Mouse (Mus musculus) embryonic facial prominence, embryonic 14.5 days (tissue): ENCODE data around the gene Ascc1. TPM values are rescaled to one million over a fixed set of nuclear protein-coding genes. Genes with fewer than 3 reads are reported as not detected.

Source experiments
- ATAC-seq: fragments of 200-750 bp; cut with Nextera tagmentation; 2 replicates; pipeline ENCODE4 v1.8.0; 2017; ENCODE audit warnings: low read depth, moderate number of reproducible peaks, moderate TSS enrichment
- DNase-seq: peaks from one replicate; pipeline ENCODE4 v3.0.0-alpha.2; 2015; ENCODE audit warnings: low spot score
- H3K27ac ChIP-seq: fragments of 300-500 bp; sonication (generic); replicated peaks from 2 replicates; pipeline ENCODE4 v1.5.1; 2014; ENCODE audit warnings: low read depth, mild to moderate bottlenecking, low read length, moderate library complexity
- H3K27me3 ChIP-seq: fragments of 300-500 bp; sonication (generic); replicated peaks from 2 replicates; pipeline ENCODE4 v1.6.1; 2014; ENCODE audit warnings: low read length; ENCODE audit not compliant: control insufficient read depth, insufficient read depth
- H3K36me3 ChIP-seq: fragments of 300-500 bp; sonication (generic); 2 replicates; pipeline ENCODE4 v1.6.1; 2014; ENCODE audit warnings: low read length, mixed read lengths; ENCODE audit not compliant: control insufficient read depth, insufficient read depth
- H3K4me1 ChIP-seq: fragments of 300-500 bp; sonication (generic); 2 replicates; pipeline ENCODE4 v1.6.1; 2014; ENCODE audit warnings: antibody characterized with exemption, low read length; ENCODE audit not compliant: control insufficient read depth, insufficient read depth
- H3K4me2 ChIP-seq: fragments of 300-500 bp; sonication (generic); 2 replicates; pipeline ENCODE4 v1.6.1; 2014; ENCODE audit warnings: low read depth, mild to moderate bottlenecking, low read length, moderate library complexity, mixed read lengths
- H3K4me3 ChIP-seq: fragments of 300-500 bp; sonication (generic); 2 replicates; pipeline ENCODE4 v1.5.1; 2014; ENCODE audit warnings: low read depth, mild to moderate bottlenecking, low read length
- H3K9ac ChIP-seq: fragments of 300-500 bp; sonication (generic); 2 replicates; pipeline ENCODE4 v1.6.1; 2014; ENCODE audit warnings: low read depth, mild to moderate bottlenecking, low read length, moderate library complexity, mixed read lengths
- H3K9me3 ChIP-seq: fragments of 300-500 bp; sonication (generic); 2 replicates; pipeline ENCODE4 v1.6.1; 2016; ENCODE audit warnings: low read length; ENCODE audit not compliant: control insufficient read depth
- WGBS: fragments of 180-500 bp; shearing (Covaris S2); extraction: QIAGEN DNeasy Blood & Tissue Kit; methylation state at CpG from one replicate; pipeline ENCODE4 v1.1.7; 2014; 5-methylcytosine and 5-hydroxymethylcytosine counted together
- polyA plus RNA-seq: library from polyadenylated mRNA; unstranded; fragments of >200 nt; fragmentation: Nextera tagmentation; extraction: Ambion mirVana; gene quantifications from 2 replicates; pipeline ENCODE4 v1.2.1, GENCODE M21; 2014

Ascc1 gene
- polyA plus RNA-seq, 1 experiment from 2014 or later = 36.5 TPM

- Histone ChIP-seq H3K27ac (no peak overlapping the region), H3K4me1 (no peaks in the 10 kb centered on the region), H3K9ac (no peak overlapping the region), H3K4me3 (no peak overlapping the region), H3K4me2 (no peak overlapping the region), H3K27me3 (no peaks in the 10 kb centered on the region), H3K9me3 (no peaks in the 10 kb centered on the region), H3K36me3 (peaks cover 48% of the 10 kb centered on the region)
- DNase-seq (no peak), ATAC-seq (no peak)
- 91% methylated on average over 6 of the region's 6 CpGs for WGBS
Observed at GRCm38 (mm10) chr10:60016223-60016622, 13.6 kb downstream of the Ascc1 start.

- ATAC-seq = no peak
- no peak overlapping the region for H3K27ac ChIP-seq
- WGBS = 72% methylated on average over 2 of the region's 2 CpGs
- H3K4me2 ChIP-seq = no peak overlapping the region
- H3K4me1 ChIP-seq = no peaks in the 10 kb centered on the region
- no peaks in the 10 kb centered on the region for H3K27me3 ChIP-seq
- H3K4me3 ChIP-seq = no peak overlapping the region
- H3K9me3 ChIP-seq = no peaks in the 10 kb centered on the region
- DNase-seq = no peak
- H3K9ac ChIP-seq = no peak overlapping the region
- H3K36me3 ChIP-seq = peaks cover 41% of the 10 kb centered on the region
Observed at GRCm38 (mm10) chr10:60019299-60019698, 16.7 kb downstream of the Ascc1 start.

GRCm38 (mm10) chr10:60023751-60024150 lies 21.1 kb downstream of the Ascc1 start:
- Histone ChIP-seq H3K27me3 (no peaks in the 10 kb centered on the region), H3K9me3 (no peaks in the 10 kb centered on the region), H3K4me2 (no peak overlapping the region), H3K36me3 (peaks cover 20% of the 10 kb centered on the region), H3K4me1 (0 out of 2 replicates have a peak, but pooled peaks cover under 1% of the 10 kb centered on the region), H3K4me3 (no peak overlapping the region), H3K9ac (no peak overlapping the region), H3K27ac (no peak overlapping the region)
- ATAC-seq = no peak
- DNase-seq = no peak
- WGBS = 86% methylated on average over 1 of the region's 1 CpGs

GRCm38 (mm10) chr10:60026759-60027395 lies 24.3 kb downstream of the Ascc1 start:
- Histone ChIP-seq H3K9me3 (no peaks in the 10 kb centered on the region), H3K4me1 (0 out of 2 replicates have a peak, but pooled peaks cover 4% of the 10 kb centered on the region), H3K4me3 (no peak overlapping the region), H3K36me3 (peaks cover 9% of the 10 kb centered on the region; the same call in 1 of the 2 replicates), H3K27ac (no peak overlapping the region; the same call in 1 of the 2 replicates), H3K9ac (no peak overlapping the region), H3K27me3 (no peaks in the 10 kb centered on the region), H3K4me2 (no peak overlapping the region)
- 46% methylated on average over 13 of the region's 13 CpGs for WGBS
- DNase-seq (peak; percentile 59), ATAC-seq (peak; percentile 74)

GRCm38 (mm10) chr10:60027619-60028084 lies 25.0 kb downstream of the Ascc1 start:
- 0 out of 2 replicates have a peak, but pooled peaks cover 4% of the 10 kb centered on the region for H3K4me1 ChIP-seq
- DNase-seq (peak; percentile 45), ATAC-seq (peak; percentile 20; the same call in 1 of the 2 replicates)
- H3K27me3 ChIP-seq = no peaks in the 10 kb centered on the region
- H3K36me3 ChIP-seq = 0 out of 2 replicates have a peak, but pooled peaks cover 3% of the 10 kb centered on the region
- no peak overlapping the region; the same call in 1 of the 2 replicates for H3K27ac ChIP-seq
- H3K4me2 ChIP-seq = no peak overlapping the region
- H3K4me3 ChIP-seq = no peak overlapping the region
- WGBS = 47% methylated on average over 2 of the region's 2 CpGs
- no peak overlapping the region for H3K9ac ChIP-seq
- no peaks in the 10 kb centered on the region for H3K9me3 ChIP-seq

- Histone ChIP-seq H3K4me2 (no peak overlapping the region), H3K9me3 (no peaks in the 10 kb centered on the region), H3K27ac (peak overlapping the region; percentile 28; the same call in 1 of the 2 replicates), H3K27me3 (no peaks in the 10 kb centered on the region), H3K36me3 (no peaks in the 10 kb centered on the region), H3K4me3 (no peak overlapping the region), H3K9ac (no peak overlapping the region), H3K4me1 (0 out of 2 replicates have a peak, but pooled peaks cover 4% of the 10 kb centered on the region)
- ATAC-seq (no peak), DNase-seq (no peak)
- WGBS = 74% methylated on average over 7 of the region's 7 CpGs
Observed at GRCm38 (mm10) chr10:60028181-60028580, 25.6 kb downstream of the Ascc1 start.

- H3K4me2 ChIP-seq = no peak overlapping the region
- no peak for ATAC-seq
- peak; percentile 51 for DNase-seq
- H3K9ac ChIP-seq = no peak overlapping the region
- no peaks in the 10 kb centered on the region for H3K9me3 ChIP-seq
- 53% methylated on average over 7 of the region's 7 CpGs for WGBS
- no peaks in the 10 kb centered on the region for H3K27me3 ChIP-seq
- no peak overlapping the region for H3K27ac ChIP-seq
- H3K36me3 ChIP-seq = no peaks in the 10 kb centered on the region
- 0 out of 2 replicates have a peak, but pooled peaks cover 4% of the 10 kb centered on the region for H3K4me1 ChIP-seq
- no peak overlapping the region for H3K4me3 ChIP-seq
Observed at GRCm38 (mm10) chr10:60028979-60029378, 26.4 kb downstream of the Ascc1 start.

GRCm38 (mm10) chr10:60029387-60029786 lies 26.8 kb downstream of the Ascc1 start:
- Histone ChIP-seq H3K27me3 (no peaks in the 10 kb centered on the region), H3K36me3 (no peaks in the 10 kb centered on the region), H3K4me3 (no peak overlapping the region), H3K4me2 (no peak overlapping the region), H3K4me1 (0 out of 2 replicates have a peak, but pooled peaks cover 4% of the 10 kb centered on the region), H3K27ac (no peak overlapping the region), H3K9ac (no peak overlapping the region), H3K9me3 (no peaks in the 10 kb centered on the region)
- 89% methylated on average over 4 of the region's 4 CpGs for WGBS
- no peak for DNase-seq
- ATAC-seq = no peak

- WGBS = 62% methylated on average over 8 of the region's 8 CpGs
- H3K27ac ChIP-seq = no peak overlapping the region
- no peaks in the 10 kb centered on the region for H3K9me3 ChIP-seq
- no peak overlapping the region for H3K4me2 ChIP-seq
- ATAC-seq (no peak), DNase-seq (peak; percentile 20)
- H3K4me3 ChIP-seq = no peak overlapping the region
- no peaks in the 10 kb centered on the region for H3K27me3 ChIP-seq
- H3K4me1 ChIP-seq = 0 out of 2 replicates have a peak, but pooled peaks cover 4% of the 10 kb centered on the region
- H3K9ac ChIP-seq = no peak overlapping the region
- no peaks in the 10 kb centered on the region for H3K36me3 ChIP-seq
Observed at GRCm38 (mm10) chr10:60031562-60031961, 29.0 kb downstream of the Ascc1 start.
